Mouse (Mus musculus) ES-Bruce4 (cell line): ENCODE measurements at regions not wholly inside any gene's neighbourhood (a gene's known extent, or its start where the extent isn't known, plus 50 kb on each side); places are given as distances from the start of the nearest gene placed in this dataset.

Experiments used
- CTCF ChIP-seq: IDR thresholded peaks from one replicate; pipeline ENCODE4 v1.8.1; 2011; ENCODE audit warnings: low read depth, low read length
- POLR2A ChIP-seq: IDR thresholded peaks from one replicate; pipeline ENCODE4 v1.8.1; 2011; ENCODE audit warnings: low read length; ENCODE audit not compliant: insufficient read depth

DNA sequence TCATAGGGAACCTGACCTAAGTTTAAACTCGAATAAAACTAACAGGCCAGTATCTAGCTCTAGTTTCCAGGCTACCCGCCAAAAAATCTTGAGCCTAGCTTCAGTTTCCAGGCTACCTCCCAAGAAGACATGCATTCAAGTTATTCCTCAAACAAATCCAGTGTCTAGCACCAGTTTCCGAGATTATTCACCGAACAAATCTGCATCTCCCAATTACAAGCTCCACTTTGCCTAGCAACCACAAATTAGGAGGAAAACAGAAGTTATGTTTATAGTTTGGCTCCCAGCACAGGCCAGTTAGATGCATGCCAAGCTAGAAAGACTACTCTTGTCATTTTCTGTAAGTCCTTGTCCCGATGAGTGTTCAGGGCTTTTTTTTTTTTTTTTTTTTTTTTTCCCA, 770.4 kb upstream of the Foxg1 start:
- TF ChIP-seq CTCF (no peak), POLR2A (no peak)
